Mouse (Mus musculus): ENCODE results near the gene Grpel1.

The Grpel1 gene

GRCm38 (mm10) chr5:36464709-36465661 is at the start of gene Grpel1:
Gene Grpel1 (plus strand): TSS chr5:36464998.
- DNase-seq = peak; percentile 97 to 99

GRCm38 (mm10) chr5:36419861-36420260 is 44.9 kb upstream of the Grpel1 start:
- no peak for DNase-seq

- no peak for DNase-seq
Observed at GRCm38 (mm10) chr5:36422689-36423088, 42.1 kb upstream of the Grpel1 start.

GRCm38 (mm10) chr5:36424676-36425075 is 40.1 kb upstream of the Grpel1 start:
- no peak for DNase-seq

GRCm38 (mm10) chr5:36426404-36426803 is 38.4 kb upstream of the Grpel1 start:
- DNase-seq = peak; percentile 42 to 46

- DNase-seq = no peak
Observed at GRCm38 (mm10) chr5:36427831-36428230, 37.0 kb upstream of the Grpel1 start.

- DNase-seq = no peak
Observed at GRCm38 (mm10) chr5:36429551-36429950, 35.2 kb upstream of the Grpel1 start.

- DNase-seq = no peak
Observed at GRCm38 (mm10) chr5:36431711-36432110, 33.1 kb upstream of the Grpel1 start.

GRCm38 (mm10) chr5:36434398-36434967 is 30.3 kb upstream of the Grpel1 start:
- DNase-seq = no peak

GRCm38 (mm10) chr5:36436858-36437257 is 27.9 kb upstream of the Grpel1 start:
- no peak for DNase-seq

- no peak for DNase-seq
Observed at GRCm38 (mm10) chr5:36440741-36441140, 24.1 kb upstream of the Grpel1 start.

- peak; percentile 50 to 59 for DNase-seq
Observed at GRCm38 (mm10) chr5:36444611-36445010, 20.2 kb upstream of the Grpel1 start.

- peak; percentile 62 to 82 for DNase-seq
Observed at GRCm38 (mm10) chr5:36445028-36445427, 19.8 kb upstream of the Grpel1 start.

- DNase-seq = no peak
Observed at GRCm38 (mm10) chr5:36446166-36446890, 18.5 kb upstream of the Grpel1 start.

- no peak for DNase-seq
Observed at GRCm38 (mm10) chr5:36447872-36448271, 16.9 kb upstream of the Grpel1 start.

- DNase-seq = no peak
Observed at GRCm38 (mm10) chr5:36449710-36450358, 15.0 kb upstream of the Grpel1 start.

- no peak for DNase-seq
Observed at GRCm38 (mm10) chr5:36451119-36451518, 13.7 kb upstream of the Grpel1 start.

- peak; percentile 42 to 45 for DNase-seq
Observed at GRCm38 (mm10) chr5:36451872-36452389, 12.9 kb upstream of the Grpel1 start.

GRCm38 (mm10) chr5:36452821-36453220 is 12.0 kb upstream of the Grpel1 start:
- no peak for DNase-seq

GRCm38 (mm10) chr5:36457706-36458105 is 7.1 kb upstream of the Grpel1 start:
- no peak for DNase-seq

GRCm38 (mm10) chr5:36458926-36459325 is 5.9 kb upstream of the Grpel1 start:
- peak; percentile 69 to 81 for DNase-seq

- no peak for DNase-seq
Observed at GRCm38 (mm10) chr5:36460712-36461111, 4.1 kb upstream of the Grpel1 start.

- DNase-seq = no peak
Observed at GRCm38 (mm10) chr5:36461231-36461630, 3.6 kb upstream of the Grpel1 start.

Data from cerebellum, postnatal 10 days (tissue).